7 mouse cellular contexts compared by ENCODE assay signal in genomic region chr14:34362726-34363445, GRCm38 (mm10). TPM values are rescaled to one million over a fixed set of nuclear protein-coding genes. Genes with fewer than 3 reads are reported as not detected.
DNase-seq lines count a peak whose midpoint lies in the region; ATAC-seq lines count a peak whose summit lies in the region.

No protein-coding gene starts in this region.

- peak overlapping the region; percentile 57 for H3K4me2 ChIP-seq in intestine, embryonic 14.5 days (ENCODE audit: low read length)

- intact Hi-C loops in left cerebral cortex, postnatal 14 days (cut with DNase I): loop anchor here (2.0 to 5.0 kb wide), 3 partner anchors 51 to 281 kb away; partner anchors contain the start of genes Glud1 and Shld2

- H3K4me1 ChIP-seq in intestine, embryonic 14.5 days (replicated peaks; ENCODE audit: control insufficient read depth, insufficient read depth, low read length): no peaks in the 10 kb centered on the region

- ATAC-seq in intestine, embryonic 14.5 days (replicated peaks; ENCODE audit: low FRiP score, low TSS enrichment, low read depth): peak; percentile 54
- ATAC-seq in megakaryocyte progenitor cell, adult 5-6 weeks (replicated peaks; ENCODE audit: poor library complexity): peak; percentile 69

- DNase-seq in adrenal gland, adult 2 months: peak; percentile 87
- DNase-seq in embryo, embryonic 10 days (ENCODE audit: low spot score): peak; percentile 80
- peak; percentile 64 for DNase-seq in gastrocnemius, postnatal 25 days
- peak; percentile 74 for DNase-seq in intestine, embryonic 14.5 days (ENCODE audit: low spot score)
- peak; percentile 66 to 70 for DNase-seq in left cerebral cortex, postnatal 14 days (ENCODE audit: low spot score in 2 of 2)
- DNase-seq in right cerebral cortex, postnatal 10 days (ENCODE audit: low spot score in 2 of 2): peak; percentile 80 to 81

- H3K36me3 ChIP-seq in intestine, embryonic 14.5 days (ENCODE audit: control insufficient read depth, insufficient read depth, low read length): no peaks in the 10 kb centered on the region

- peak overlapping the region; percentile 18; the same call in 1 of the 2 replicates for H3K9ac ChIP-seq in intestine, embryonic 14.5 days (ENCODE audit: low read length)

- H3K27me3 ChIP-seq in intestine, embryonic 14.5 days (replicated peaks; ENCODE audit: control insufficient read depth, insufficient read depth, low read length): no peaks in the 10 kb centered on the region

- peaks cover 5% of the 10 kb centered on the region; the same call in 1 of the 2 replicates for H3K9me3 ChIP-seq in intestine, embryonic 14.5 days (ENCODE audit: control insufficient read depth, low read length)

- H3K4me3 ChIP-seq in intestine, embryonic 14.5 days (ENCODE audit: low read depth, low read length): peak overlapping the region; percentile 28

- no peak overlapping the region for H3K27ac ChIP-seq in intestine, embryonic 14.5 days (ENCODE audit: low read depth)

- WGBS in intestine, embryonic 14.5 days: 37% methylated on average over 18 of the region's 18 CpGs

RNA-seq across cellular contexts. Expression of gene Fam25c, which starts 7.7 kb away (rescaled TPM):
- total RNA-seq in adrenal gland, adult 2 months (2021): not detected
- not detected in 2 replicates for polyA plus RNA-seq in adrenal gland, adult 2 months (2012; rRNA removed)
- 1 to 10 TPM in 1 of 2 experiments, under 1 TPM in 1; 0.82 to 1.3 TPM for total RNA-seq in gastrocnemius, postnatal 25 days (2021)
- not detected in 2 replicates for polyA plus RNA-seq in intestine, embryonic 14.5 days (2014; fragmentation: Nextera tagmentation; extraction: Ambion mirVana)
- total RNA-seq in left cerebral cortex, postnatal 14 days (2021): not detected
- not detected in 2 replicates for total RNA-seq in megakaryocyte progenitor cell, adult 5-6 weeks (2015)
- not detected in 2 replicates for total RNA-seq in megakaryocyte progenitor cell, adult 5-6 weeks (2017)

RNA-seq across cellular contexts. Expression of gene Sncg, which starts 11.7 kb away (rescaled TPM):
- total RNA-seq in adrenal gland, adult 2 months (2021): 10 to 100 TPM; 20.5 to 38.5 TPM
- polyA plus RNA-seq in adrenal gland, adult 2 months (2012; rRNA removed): 26.1 and 33.8 TPM in 2 replicates
- 10 to 100 TPM in 1 of 2 experiments, 1 to 10 TPM in 1; 3.3 to 34.6 TPM for total RNA-seq in gastrocnemius, postnatal 25 days (2021)
- 45.5 and 49.5 TPM in 2 replicates for polyA plus RNA-seq in intestine, embryonic 14.5 days (2014; fragmentation: Nextera tagmentation; extraction: Ambion mirVana)
- total RNA-seq in left cerebral cortex, postnatal 14 days (2021): 1 to 10 TPM; 2.2 to 2.7 TPM
- total RNA-seq in megakaryocyte progenitor cell, adult 5-6 weeks (2015): not detected in 2 replicates
- total RNA-seq in megakaryocyte progenitor cell, adult 5-6 weeks (2017): not detected in 2 replicates

RNA-seq across cellular contexts. Expression of gene Mmrn2, which starts 12.4 kb away (rescaled TPM):
- total RNA-seq in adrenal gland, adult 2 months (2021): 10 to 100 TPM; 26.5 to 42.4 TPM
- polyA plus RNA-seq in adrenal gland, adult 2 months (2012; rRNA removed): 16.7 and 17.1 TPM in 2 replicates
- total RNA-seq in gastrocnemius, postnatal 25 days (2021): 10 to 100 TPM in 1 of 2 experiments, 1 to 10 TPM in 1; 7.4 to 12.7 TPM
- 8.1 and 8.2 TPM in 2 replicates for polyA plus RNA-seq in intestine, embryonic 14.5 days (2014; fragmentation: Nextera tagmentation; extraction: Ambion mirVana)
- 1 to 10 TPM; 4.2 to 4.6 TPM for total RNA-seq in left cerebral cortex, postnatal 14 days (2021)
- not detected in 2 replicates for total RNA-seq in megakaryocyte progenitor cell, adult 5-6 weeks (2015)
- total RNA-seq in megakaryocyte progenitor cell, adult 5-6 weeks (2017): not detected in 2 replicates

RNA-seq across cellular contexts. Expression of gene Glud1, which starts 52.4 kb away (rescaled TPM):
- total RNA-seq in adrenal gland, adult 2 months (2021): 100 to 1,000 TPM; 152 to 249 TPM
- 184 and 207 TPM in 2 replicates for polyA plus RNA-seq in adrenal gland, adult 2 months (2012; rRNA removed)
- total RNA-seq in gastrocnemius, postnatal 25 days (2021): 100 to 1,000 TPM; 124 to 137 TPM
- 100 and 104 TPM in 2 replicates for polyA plus RNA-seq in intestine, embryonic 14.5 days (2014; fragmentation: Nextera tagmentation; extraction: Ambion mirVana)
- 100 to 1,000 TPM; 320 to 321 TPM for total RNA-seq in left cerebral cortex, postnatal 14 days (2021)
- 182 and 187 TPM in 2 replicates for total RNA-seq in megakaryocyte progenitor cell, adult 5-6 weeks (2015)
- 118 and 134 TPM in 2 replicates for total RNA-seq in megakaryocyte progenitor cell, adult 5-6 weeks (2017)

RNA-seq across cellular contexts. Expression of gene Shld2, which starts 52.6 kb away (rescaled TPM):
- total RNA-seq in adrenal gland, adult 2 months (2021): 1 to 10 TPM; 7.6 to 9.2 TPM
- 1.4 and 1.5 TPM in 2 replicates for polyA plus RNA-seq in adrenal gland, adult 2 months (2012; rRNA removed)
- total RNA-seq in gastrocnemius, postnatal 25 days (2021): 1 to 10 TPM; 8.6 to 9.0 TPM
- 9.5 and 11.0 TPM in 2 replicates for polyA plus RNA-seq in intestine, embryonic 14.5 days (2014; fragmentation: Nextera tagmentation; extraction: Ambion mirVana)
- 10 to 100 TPM; 11.2 to 11.8 TPM for total RNA-seq in left cerebral cortex, postnatal 14 days (2021)
- 7.9 and 13.2 TPM in 2 replicates for total RNA-seq in megakaryocyte progenitor cell, adult 5-6 weeks (2015)
- 13.3 and 14.2 TPM in 2 replicates for total RNA-seq in megakaryocyte progenitor cell, adult 5-6 weeks (2017)

Comparison
In these comparisons a context has a peak if more than half of its experiments do, and no peak if none do; other contexts are left out.
1. RNA of gene Mmrn2, which starts 12.4 kb away (total RNA-seq): 26.5 to 42.4 TPM in adrenal gland, adult 2 months, 7.4 to 12.7 TPM in gastrocnemius, postnatal 25 days and 4.2 to 4.6 TPM in left cerebral cortex, postnatal 14 days; not detected in megakaryocyte progenitor cell, adult 5-6 weeks; every median in the first group is over 4 times any median in the second.
2. Peak in every context shown above with its lines, with median percentiles within 50 percentile points of each other: DNase-seq.